9 mouse cellular contexts compared by ENCODE assay signal in the genomic region with DNA sequence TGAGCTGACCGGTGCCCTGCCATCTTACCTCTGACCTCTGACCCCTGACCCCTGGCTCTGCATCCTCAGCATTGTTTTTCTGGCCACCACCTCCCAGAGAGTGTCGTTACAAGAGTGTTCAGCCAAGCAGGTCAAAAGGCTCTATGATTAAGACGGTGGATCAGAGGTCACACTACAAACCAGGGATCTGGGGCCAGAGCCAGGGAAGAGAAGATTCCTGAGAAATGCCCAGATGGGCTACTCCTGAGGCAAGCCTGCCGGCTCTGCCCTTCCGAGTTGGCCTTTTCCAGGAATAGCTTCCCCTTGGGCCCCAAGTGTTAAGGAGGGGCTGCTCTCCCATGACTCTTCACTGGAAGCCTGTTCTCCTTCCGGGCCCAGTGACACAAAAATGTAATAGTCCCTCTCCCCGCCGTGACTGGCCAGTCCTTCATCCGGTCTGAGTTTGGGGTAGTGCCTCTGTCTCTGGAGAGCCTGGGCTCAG. TPM values are rescaled to one million over a fixed set of nuclear protein-coding genes. Genes with fewer than 3 reads are reported as not detected.
DNase-seq lines count a peak whose midpoint lies in the region; ATAC-seq lines count a peak whose summit lies in the region.
"Had no signal": no experiment of that assay in that cellular context is flagged by ENCODE, and none has a peak within 500 bp of the region (broad histone marks: within the 10 kb centered on the region; RNA-seq: fewer than 3 reads in every experiment).

No protein-coding gene starts in this region.

- H3K36me3 ChIP-seq in megakaryocyte, embryonic 14.5 days (replicated peaks; ENCODE audit: low read length) = no peaks in the 10 kb centered on the region
- H3K36me3 ChIP-seq in neural tube, embryonic 13.5 days = no peaks in the 10 kb centered on the region
- no peaks in the 10 kb centered on the region for H3K36me3 ChIP-seq in hindbrain, embryonic 16.5 days (ENCODE audit: control insufficient read depth, insufficient read depth, low read length)

- 0 out of 2 replicates have a peak overlapping the region, but pooled peaks have one; percentile 4 for H3K4me2 ChIP-seq in neural tube, embryonic 13.5 days
- H3K4me2 ChIP-seq in hindbrain, embryonic 16.5 days (ENCODE audit: low read length) = no peak overlapping the region

- no peak overlapping the region for H3K27ac ChIP-seq in neural tube, embryonic 13.5 days (replicated peaks)
- no peak overlapping the region for H3K27ac ChIP-seq in hindbrain, embryonic 16.5 days (ENCODE audit: low read depth, low read length)

- peaks cover 93% of the 10 kb centered on the region for H3K27me3 ChIP-seq in megakaryocyte, embryonic 14.5 days (replicated peaks)
- H3K27me3 ChIP-seq in neural tube, embryonic 13.5 days = peaks cover 47% of the 10 kb centered on the region
- H3K27me3 ChIP-seq in hindbrain, embryonic 16.5 days (replicated peaks; ENCODE audit: control insufficient read depth, insufficient read depth, low read length) = peaks cover 22% of the 10 kb centered on the region

- peaks cover 2% of the 10 kb centered on the region; the same call in 1 of the 2 replicates for H3K9me3 ChIP-seq in megakaryocyte, embryonic 14.5 days
- H3K9me3 ChIP-seq in neural tube, embryonic 13.5 days = no peaks in the 10 kb centered on the region
- H3K9me3 ChIP-seq in hindbrain, embryonic 16.5 days (ENCODE audit: control insufficient read depth, low read length) = no peaks in the 10 kb centered on the region

- no peak overlapping the region for H3K9ac ChIP-seq in neural tube, embryonic 13.5 days
- no peak overlapping the region for H3K9ac ChIP-seq in hindbrain, embryonic 16.5 days (ENCODE audit: low read depth, low read length)

- 6% methylated on average over 9 of the region's 9 CpGs for WGBS in neural tube, embryonic 13.5 days
- WGBS in hindbrain, embryonic 16.5 days = 6% methylated on average over 9 of the region's 9 CpGs

- H3K4me1 ChIP-seq in megakaryocyte, embryonic 14.5 days = peaks cover 34% of the 10 kb centered on the region
- peaks cover 21% of the 10 kb centered on the region for H3K4me1 ChIP-seq in neural tube, embryonic 13.5 days (replicated peaks)
- peaks cover 14% of the 10 kb centered on the region for H3K4me1 ChIP-seq in hindbrain, embryonic 16.5 days (ENCODE audit: control insufficient read depth, insufficient read depth, low read depth, low read length)

- peak overlapping the region; percentile 12 for H3K4me3 ChIP-seq in megakaryocyte, embryonic 14.5 days (replicated peaks)
- no peak overlapping the region for H3K4me3 ChIP-seq in neural tube, embryonic 13.5 days
- H3K4me3 ChIP-seq in hindbrain, embryonic 16.5 days (ENCODE audit: low read length) = no peak overlapping the region
- H3K4me3 ChIP-seq: myocyte had no signal

- ATAC-seq in megakaryocyte, adult 5-6 weeks (ENCODE audit: poor library complexity, severe bottlenecking) = no peak
- no peak for ATAC-seq in neural tube, embryonic 13.5 days (ENCODE audit: low read depth)
- ATAC-seq in hindbrain, embryonic 16.5 days = no peak

- DNase-seq in fibroblast of lung, adult 2 months (ENCODE audit: low read depth) = peak; percentile 23
- peak; percentile 87 for DNase-seq in kidney, adult 11 months
- no peak for DNase-seq in left cerebral cortex, adult 9 months (ENCODE audit: low spot score in 2 of 2)
- DNase-seq in thymus, adult 18-20 months = no peak

RNA-seq across cellular contexts. Expression of gene Car4, which starts 2.2 kb away (rescaled TPM):
- not detected in 2 replicates for polyA plus RNA-seq in megakaryocyte, embryonic 14.5 days (2012; ENCODE audit: insufficient read depth, low replicate concordance)
- total RNA-seq in megakaryocyte, adult 5-6 weeks (2015) = not detected in 2 replicates
- total RNA-seq in megakaryocyte, adult 5-6 weeks (2017) = not detected in 2 replicates
- 6.3 and 6.4 TPM in 2 replicates for polyA plus RNA-seq in neural tube, embryonic 13.5 days (2015; fragmentation: Nextera tagmentation; extraction: Ambion mirVana)
- polyA plus RNA-seq in hindbrain, embryonic 16.5 days (2015; fragmentation: Nextera tagmentation; extraction: Ambion mirVana) = 5.5 and 7.1 TPM in 2 replicates
- polyA plus RNA-seq: myocyte had no signal

RNA-seq across cellular contexts. Expression of gene Znhit3, which starts 43.6 kb away (rescaled TPM):
- 0.40 TPM in 1 of 2 replicates, not detected in the other for polyA plus RNA-seq in megakaryocyte, embryonic 14.5 days (2012; ENCODE audit: insufficient read depth, low replicate concordance)
- total RNA-seq in megakaryocyte, adult 5-6 weeks (2015) = 20.8 and 21.8 TPM in 2 replicates
- 14.6 and 14.9 TPM in 2 replicates for total RNA-seq in megakaryocyte, adult 5-6 weeks (2017)
- polyA plus RNA-seq in neural tube, embryonic 13.5 days (2015; fragmentation: Nextera tagmentation; extraction: Ambion mirVana) = 65.4 and 68.0 TPM in 2 replicates
- 65.2 and 71.4 TPM in 2 replicates for polyA plus RNA-seq in hindbrain, embryonic 16.5 days (2015; fragmentation: Nextera tagmentation; extraction: Ambion mirVana)

Comparison
In these comparisons a context has a peak if more than half of its experiments do, and no peak if none do; other contexts are left out.
1. DNase-seq: peak in fibroblast of lung, adult 2 months (single experiment) and kidney, adult 11 months (single experiment); none in left cerebral cortex, adult 9 months (0 of 2) and thymus, adult 18-20 months (0 of 2).
2. RNA of gene Znhit3, which starts 43.6 kb away (polyA plus RNA-seq): 65.2 to 71.4 TPM in hindbrain, embryonic 16.5 days and 65.4 to 68.0 TPM in neural tube, embryonic 13.5 days; 0.40 TPM in megakaryocyte, embryonic 14.5 days; every median in the first group is over 10 times any median in the second.